Mouse (Mus musculus): Measurements from ENCODE around the gene Mrpl53.
"Not testable (repeated sequence)": the region's sequence is repeated elsewhere in the genome, so short reads cannot be mapped to it uniquely, and the experiment has no call there.

The Mrpl53 gene

DNA sequence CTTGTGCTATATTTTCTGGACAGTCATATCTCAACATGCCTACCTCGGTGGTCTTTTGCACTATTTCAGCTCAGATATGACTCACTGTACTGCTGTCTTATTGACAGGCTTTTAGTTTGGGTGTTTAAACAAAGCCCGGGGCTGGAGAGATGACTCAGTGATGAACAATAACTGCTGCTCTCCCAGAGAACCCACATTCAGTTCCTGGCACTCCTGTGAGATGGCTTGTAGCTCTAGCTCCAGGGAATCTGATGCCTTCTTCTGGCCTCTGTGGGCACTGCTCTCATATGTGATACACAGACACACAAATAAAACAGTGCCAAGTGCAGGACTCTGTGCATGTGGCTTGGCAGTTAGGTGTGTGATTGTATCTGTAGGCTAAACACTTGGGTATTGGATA lies 36.4 kb downstream of the Mrpl53 start:
- no peak for DNase-seq (ENCODE audit: low spot score in 2 of 2)

- DNase-seq (ENCODE audit: low spot score in 2 of 2), result no peak
These were observed 37.0 kb downstream of the Mrpl53 start for GRCm38 (mm10) chr6:83145805-83146204.

GRCm38 (mm10) chr6:83147280-83147679 lies 38.4 kb downstream of the Mrpl53 start:
- DNase-seq (ENCODE audit: low spot score in 2 of 2), result no peak

DNA sequence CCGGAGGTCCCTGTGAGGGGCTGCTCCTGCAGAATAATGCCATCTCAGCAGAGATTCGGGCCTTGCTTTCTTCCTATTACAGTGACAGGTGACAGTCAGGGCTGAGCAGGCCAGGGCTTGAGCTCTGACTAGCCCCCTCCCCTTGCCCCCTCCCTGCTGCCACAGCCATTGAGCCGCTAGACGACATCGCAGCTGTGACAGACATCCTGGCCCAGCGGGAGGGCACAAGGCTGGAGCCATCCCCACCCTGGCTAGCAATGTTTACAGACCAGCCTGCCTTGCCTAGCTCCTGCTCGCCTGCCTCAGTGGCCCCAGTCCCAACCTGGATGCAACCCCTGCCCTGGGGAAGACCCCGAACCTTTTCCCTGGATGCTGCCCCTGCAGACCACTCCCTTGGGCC lies 42.9 kb downstream of the Mrpl53 start:
- no peak for DNase-seq (ENCODE audit: low spot score in 2 of 2)

- no peak for DNase-seq (ENCODE audit: low spot score in 2 of 2)
These were observed 44.2 kb downstream of the Mrpl53 start for GRCm38 (mm10) chr6:83153038-83153437.

- no peak for DNase-seq (ENCODE audit: low spot score in 2 of 2)
These were observed 44.6 kb downstream of the Mrpl53 start for GRCm38 (mm10) chr6:83153485-83153884.

- DNase-seq (ENCODE audit: low spot score in 2 of 2), result no peak
These were observed 46.9 kb downstream of the Mrpl53 start for GRCm38 (mm10) chr6:83155552-83156238.

- DNase-seq (ENCODE audit: low spot score in 2 of 2), result peak; percentile 49 to 62
These were observed 47.4 kb downstream of the Mrpl53 start, which contains the start of the genes Wdr54 and 1700003E16Rik for GRCm38 (mm10) chr6:83156259-83156684. Gene Wdr54, minus strand, starts transcription at chr6:83156397. Gene 1700003E16Rik, plus strand, starts transcription at chr6:83156404.

GRCm38 (mm10) chr6:83159456-83159855 lies 50.6 kb downstream of the Mrpl53 start:
- not testable (repeated sequence) for DNase-seq (ENCODE audit: low spot score in 2 of 2)
